In the genomic region with DNA sequence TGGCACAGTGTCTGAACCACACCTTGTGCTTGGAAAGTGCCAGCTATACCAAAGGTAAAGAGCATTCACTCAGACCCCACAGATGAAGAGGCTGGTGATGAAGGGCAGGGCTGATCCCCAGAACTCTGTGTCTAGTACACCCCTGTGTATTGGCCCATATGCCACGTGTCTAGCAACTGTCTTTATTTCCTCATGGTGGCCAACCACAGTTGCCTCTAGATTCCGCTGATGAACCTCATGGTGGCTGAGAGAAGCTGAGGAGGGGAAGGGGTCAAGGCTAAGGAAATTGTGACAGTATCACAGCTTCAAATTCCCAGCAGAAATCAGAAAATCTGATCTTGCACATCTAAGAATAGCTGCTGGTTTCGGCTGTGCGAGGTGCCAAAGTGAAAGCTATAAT, we compare ENCODE assay signal across 18 mouse cellular contexts.
"Had no signal": no experiment of that assay in that cellular context is flagged by ENCODE, and none has a peak within 500 bp of the region (broad histone marks: within the 10 kb centered on the region; RNA-seq: fewer than 3 reads in every experiment).

No protein-coding gene starts in this region.

- DNase-seq: kidney, adult 18-20 months; kidney, adult 9 months; kidney, postnatal 14 days; kidney, postnatal 4 days; layer of hippocampus, adult 9-11 months; liver; lung, postnatal 10 days; thymus, adult 2 months; thymus, postnatal 25 days had no signal

- ATAC-seq: liver, embryonic 12.5 days; midbrain, embryonic 15.5 days had no signal

- H3K4me3 ChIP-seq: limb, embryonic 10.5 days; limb, embryonic 13.5 days; liver, embryonic 12.5 days; liver, embryonic 15.5 days; lung, embryonic 15.5 days; midbrain, embryonic 12.5 days; midbrain, embryonic 15.5 days; myocyte; neural tube, embryonic 13.5 days had no signal

- H3K4me1 ChIP-seq: limb, embryonic 10.5 days; limb, embryonic 13.5 days; liver, embryonic 12.5 days; liver, embryonic 15.5 days; midbrain, embryonic 12.5 days; midbrain, embryonic 15.5 days had no signal

- H3K27ac ChIP-seq: limb, embryonic 10.5 days; limb, embryonic 13.5 days; liver, embryonic 12.5 days; liver, embryonic 15.5 days; lung, embryonic 15.5 days; midbrain, embryonic 12.5 days; midbrain, embryonic 15.5 days; neural tube, embryonic 13.5 days had no signal
